Mouse (Mus musculus): Measurements from ENCODE around the gene Tmem144.

DNA sequence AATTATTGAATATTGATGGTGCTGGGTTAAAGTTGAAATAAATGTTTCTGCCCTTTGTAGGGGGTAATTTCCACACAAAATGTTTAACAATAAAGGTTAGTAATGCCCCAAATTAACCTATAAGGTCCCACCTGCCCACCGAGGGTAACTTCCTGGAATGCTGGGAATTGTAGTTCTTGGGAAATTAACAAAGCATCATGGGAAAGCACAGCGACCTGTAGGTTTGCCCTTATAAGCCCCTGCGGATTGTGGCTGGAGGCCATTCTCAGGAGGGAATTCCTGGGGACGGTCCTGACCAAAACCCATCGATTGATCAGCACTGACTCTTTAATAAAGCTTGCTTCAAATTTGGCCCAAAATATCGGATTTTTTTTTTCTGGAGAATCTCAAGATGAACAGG lies 1.9 kb downstream of the Tmem144 start:
- TF ChIP-seq CTCF (IDR thresholded peaks at IDR 0.05; ENCODE audit: low read depth) (no peak), EP300 (IDR thresholded peaks at IDR 0.05; ENCODE audit: low read depth) (no peak)
